Mouse (Mus musculus) liver, embryonic 16.5 days (tissue): ENCODE measurements around the gene Gm21852. TPM values are rescaled to one million over a fixed set of nuclear protein-coding genes. Genes with fewer than 3 reads are reported as not detected.
"Not testable (repeated sequence)": the region's sequence is repeated elsewhere in the genome, so short reads cannot be mapped to it uniquely, and the experiment has no call there.

Experiments
- ATAC-seq: fragments of 200-750 bp; cut with Nextera tagmentation; 2 replicates; pipeline ENCODE4 v1.8.0; 2017; ENCODE audit warnings: low read depth, mild to moderate bottlenecking, moderate number of reproducible peaks, moderate library complexity
- H3K27ac ChIP-seq: fragments of 300-500 bp; sonication (generic); 2 replicates; pipeline ENCODE4 v1.5.1; 2014; ENCODE audit warnings: mild to moderate bottlenecking, low read length
- H3K27me3 ChIP-seq: fragments of 300-500 bp; sonication (generic); 2 replicates; pipeline ENCODE4 v1.6.1; 2014; ENCODE audit warnings: low read depth, low read length, mixed read lengths; ENCODE audit not compliant: control insufficient read depth, insufficient read depth
- H3K36me3 ChIP-seq: fragments of 300-500 bp; sonication (generic); 2 replicates; pipeline ENCODE4 v1.6.1; 2014; ENCODE audit warnings: mild to moderate bottlenecking; ENCODE audit not compliant: control insufficient read depth, insufficient read depth
- H3K4me1 ChIP-seq: fragments of 300-500 bp; sonication (generic); 2 replicates; pipeline ENCODE4 v1.6.1; 2014; ENCODE audit warnings: low read depth, low read length, mixed read lengths; ENCODE audit not compliant: control insufficient read depth
- H3K4me2 ChIP-seq: fragments of 300-500 bp; sonication (generic); 2 replicates; pipeline ENCODE4 v1.6.1; 2014; ENCODE audit warnings: low read depth, low read length, mixed read lengths
- H3K4me3 ChIP-seq: fragments of 300-500 bp; sonication (generic); 2 replicates; pipeline ENCODE4 v1.5.1; 2014; ENCODE audit warnings: low read depth, mild to moderate bottlenecking, low read length
- H3K9ac ChIP-seq: fragments of 300-500 bp; sonication (generic); 2 replicates; pipeline ENCODE4 v1.6.1; 2014; ENCODE audit warnings: low read depth, low read length
- H3K9me3 ChIP-seq: fragments of 300-500 bp; sonication (generic); replicated peaks from 2 replicates; pipeline ENCODE4 v1.6.1; 2016; ENCODE audit warnings: low read length; ENCODE audit not compliant: control insufficient read depth
- WGBS: fragments of 180-500 bp; shearing (Covaris S2); extraction: QIAGEN DNeasy Blood & Tissue Kit; methylation state at CpG from one replicate; pipeline ENCODE4 v1.1.7; 2014; ENCODE audit not compliant: insufficient replicate concordance; 5-methylcytosine and 5-hydroxymethylcytosine counted together
- microRNA-seq: library from miRNA; unstranded; fragments of <30 nt; microRNA quantifications from one replicate; pipeline ENCODE4, GENCODE M21; 2016
- polyA plus RNA-seq: library from polyadenylated mRNA; unstranded; fragments of >200 nt; fragmentation: Nextera tagmentation; extraction: Ambion mirVana; gene quantifications from 2 replicates; pipeline ENCODE4 v1.2.1, GENCODE M21; 2015

The Gm21852 gene
- polyA plus RNA-seq, result not detected in 2 replicates

DNA sequence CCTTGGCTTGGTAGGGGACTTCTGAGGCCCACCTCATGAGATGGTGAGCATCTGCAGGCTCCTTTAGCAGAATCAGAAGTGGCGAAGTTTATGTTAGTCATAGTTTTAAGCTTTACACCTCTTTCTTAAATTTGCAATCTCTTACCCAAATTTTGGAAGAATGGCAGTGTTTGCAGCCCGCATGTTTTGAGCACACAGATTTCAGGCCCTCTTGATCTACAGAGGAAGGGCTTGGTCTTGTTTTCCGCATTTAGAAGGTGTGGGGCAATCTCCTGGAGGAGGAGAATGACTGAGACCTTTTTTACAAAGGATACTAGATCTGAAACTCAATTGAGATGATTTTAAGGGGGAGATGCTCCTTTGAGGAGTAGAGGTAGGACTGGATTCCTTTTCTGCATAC lies at the start of gene Gm21852:
Gene Gm21852 (minus strand): TSS at position 101 of the 400 bp plus-strand sequence.
- not testable (repeated sequence) for H3K36me3 ChIP-seq

More for the DNA sequence above, at the start of gene Gm21852:
- H3K4me2 ChIP-seq, H3K27me3 ChIP-seq, H3K4me3 ChIP-seq, H3K9me3 ChIP-seq, H3K4me1 ChIP-seq, ATAC-seq, H3K27ac ChIP-seq, H3K9ac ChIP-seq: not testable (repeated sequence)
- WGBS, result no CpG with 5 or more reads among the region's 3 CpGs

Small RNA genes within 50 kb of the gene (microRNA-seq; reads per million reads assigned to microRNA genes)
- not detected for gene Gm27466
- gene Gm28018, result not detected

Other genes with a start within 250 kb of the Gm21852 start
- not detected in 2 replicates for gene Gm21797, start 123.8 kb upstream of the Gm21852 start, polyA plus RNA-seq
- gene Gm20795, start 152.9 kb upstream of the Gm21852 start, polyA plus RNA-seq, result not detected in 2 replicates